Mouse (Mus musculus): ENCODE data around the gene Pnpla7. TPM values are rescaled to one million over a fixed set of nuclear protein-coding genes. Genes with fewer than 3 reads are reported as not detected.
A peak's percentile ranks its signal among the peaks of the same experiment; 100 is the strongest.

Gene Pnpla7
- total RNA-seq, 2 experiments from 2014 or later = 18.0 to 19.3 TPM

DNA sequence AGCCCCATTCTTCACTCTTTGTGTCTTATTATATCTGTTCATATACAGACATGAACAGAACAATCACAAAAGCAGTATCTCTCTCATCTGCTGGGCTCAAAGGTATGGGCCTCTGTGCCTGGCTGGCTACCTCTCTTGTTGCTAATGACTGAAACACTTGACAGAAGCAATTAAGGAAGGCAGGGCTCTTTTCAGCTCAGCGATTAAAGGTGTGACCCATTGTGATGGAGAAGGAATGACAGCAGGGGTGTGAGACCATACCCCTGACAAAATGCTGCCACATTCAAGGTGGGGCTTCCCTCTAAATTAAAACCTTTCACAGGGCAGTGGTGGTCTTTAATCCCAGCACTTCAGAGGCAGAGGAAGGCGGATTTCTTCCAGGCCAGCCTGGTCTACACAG is 11.9 kb downstream of the Pnpla7 start:
- DNase-seq = no peak

DNA sequence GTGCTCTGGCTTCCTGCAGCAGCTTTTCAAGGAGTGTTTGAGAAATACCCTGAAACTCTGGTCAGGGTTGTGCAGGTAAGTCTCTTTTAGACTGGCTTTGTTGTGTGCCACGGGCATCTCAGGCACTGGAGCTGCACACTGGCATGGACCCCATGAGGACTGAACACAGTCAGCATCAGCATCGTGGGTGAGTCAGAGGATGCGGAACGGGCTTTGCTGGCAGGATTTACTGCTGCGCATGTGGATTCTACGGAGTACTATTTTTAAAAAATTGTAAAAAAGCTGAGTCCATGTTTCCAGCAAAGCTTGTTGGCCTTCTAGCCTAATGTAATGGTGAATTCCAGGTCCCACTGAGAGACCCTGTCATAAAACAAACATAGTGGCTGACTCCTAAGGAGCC is 19.5 kb downstream of the Pnpla7 start:
- DNase-seq = no peak

DNA sequence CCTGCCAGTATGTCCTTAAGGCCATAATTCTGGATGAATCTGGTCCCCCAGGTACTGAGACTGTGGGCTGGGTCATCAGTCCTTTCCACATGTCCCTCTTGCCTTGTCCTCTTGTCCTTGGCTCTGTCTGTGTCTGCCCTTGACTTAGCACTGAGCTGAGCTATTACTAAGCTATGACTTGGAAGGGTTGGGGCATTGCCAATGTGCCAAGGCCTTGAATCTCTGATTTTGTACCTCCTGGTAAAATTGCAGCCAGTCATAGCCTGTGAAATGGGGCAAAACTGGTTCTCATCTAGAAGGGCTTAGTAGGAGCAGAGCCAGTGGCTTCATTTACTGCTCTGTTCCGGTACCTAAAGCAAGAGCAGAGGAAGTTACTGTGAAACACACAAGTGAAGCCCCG is 20.6 kb downstream of the Pnpla7 start:
- no peak for DNase-seq

DNA sequence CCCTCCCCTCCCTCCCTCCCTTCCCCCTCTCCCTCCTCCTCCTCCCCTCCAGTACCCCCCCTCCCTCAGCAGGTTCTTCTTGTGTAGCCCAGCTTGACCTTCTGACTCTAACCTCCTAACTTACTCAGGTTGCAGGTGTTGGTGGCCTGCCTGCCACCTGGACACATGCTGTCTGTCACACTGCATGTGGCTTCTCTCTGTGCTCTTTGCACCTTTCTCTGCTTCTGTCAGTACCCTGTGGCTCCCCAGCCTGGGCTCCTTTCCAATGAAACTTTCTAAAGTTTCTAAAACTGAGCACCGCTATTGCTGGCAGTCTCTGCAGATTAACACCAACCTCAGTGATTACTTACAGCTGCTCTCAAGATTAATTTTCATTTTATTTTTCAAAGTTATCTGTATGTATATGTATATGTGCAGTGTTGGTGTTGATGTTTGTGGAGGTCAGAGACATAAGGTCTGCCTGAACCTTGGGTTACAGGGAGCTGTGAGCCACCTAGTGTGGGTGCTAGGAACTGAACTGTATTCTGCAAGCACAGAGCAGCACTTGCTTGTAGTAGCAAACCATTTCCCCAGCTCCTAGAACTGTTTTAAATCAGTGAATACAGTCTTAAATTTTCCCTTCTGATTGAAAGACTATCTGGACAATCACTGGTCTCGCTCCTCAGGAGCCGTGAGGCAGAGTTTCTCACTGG is 24.9 kb downstream of the Pnpla7 start:
- DNase-seq = peak; percentile 29

DNA sequence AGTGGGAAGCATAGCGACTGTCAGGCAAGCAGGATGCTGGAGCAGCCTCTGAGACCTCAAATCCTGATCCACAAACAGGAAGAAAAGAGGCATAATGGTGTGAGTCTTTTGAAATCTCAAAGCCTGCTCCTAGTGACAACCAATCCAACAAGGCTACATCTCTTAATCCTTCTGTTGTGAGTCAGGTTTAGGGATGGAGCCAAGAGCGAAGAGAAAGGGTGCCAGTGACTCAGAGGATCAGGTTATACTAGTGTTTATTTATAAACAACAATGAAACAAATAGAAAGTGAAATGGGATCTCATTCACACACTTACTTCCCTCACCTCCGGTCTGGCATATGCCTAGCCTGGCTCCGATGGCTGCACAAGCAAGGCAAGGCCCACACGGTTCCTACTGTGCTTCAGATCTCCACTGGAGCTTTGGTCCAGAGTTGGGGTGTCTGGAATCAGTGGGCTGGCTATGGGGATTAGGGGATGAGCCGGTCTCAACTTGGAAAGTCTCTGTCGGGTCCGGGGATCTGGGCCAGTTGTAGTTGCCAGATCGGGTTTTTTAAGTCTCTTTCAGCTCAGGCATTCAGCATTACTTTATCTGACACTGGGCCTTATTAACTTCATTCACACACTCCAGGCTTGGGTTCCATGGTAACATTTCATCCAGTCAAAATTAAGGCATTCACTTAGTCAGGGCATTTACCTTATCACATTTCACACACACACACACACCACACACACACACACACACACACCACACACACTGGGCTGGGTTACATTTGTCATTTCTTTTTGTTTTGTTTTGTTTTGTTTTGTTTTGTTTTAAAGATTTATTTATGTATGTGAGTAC is 28.3 kb downstream of the Pnpla7 start:
- DNase-seq = no peak

DNA sequence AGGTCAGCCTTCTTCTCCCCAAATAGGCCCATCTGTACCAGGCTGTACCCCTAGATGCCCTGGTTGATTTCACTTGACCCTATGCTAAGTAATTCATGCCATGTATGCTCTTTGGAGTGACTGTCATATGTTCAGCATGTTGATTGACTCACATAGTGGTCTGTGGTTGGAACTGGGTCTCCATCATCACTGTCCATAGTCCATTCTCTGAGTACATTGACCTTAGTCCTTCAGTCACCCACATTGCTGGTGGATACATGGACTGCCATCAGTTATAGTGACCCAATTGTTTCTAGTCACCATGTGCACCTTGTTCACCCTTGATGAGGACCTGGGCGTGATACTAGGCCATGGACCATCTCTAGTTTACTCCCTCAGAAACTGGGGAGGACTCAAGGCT is 30.9 kb downstream of the Pnpla7 start:
- DNase-seq = no peak

DNA sequence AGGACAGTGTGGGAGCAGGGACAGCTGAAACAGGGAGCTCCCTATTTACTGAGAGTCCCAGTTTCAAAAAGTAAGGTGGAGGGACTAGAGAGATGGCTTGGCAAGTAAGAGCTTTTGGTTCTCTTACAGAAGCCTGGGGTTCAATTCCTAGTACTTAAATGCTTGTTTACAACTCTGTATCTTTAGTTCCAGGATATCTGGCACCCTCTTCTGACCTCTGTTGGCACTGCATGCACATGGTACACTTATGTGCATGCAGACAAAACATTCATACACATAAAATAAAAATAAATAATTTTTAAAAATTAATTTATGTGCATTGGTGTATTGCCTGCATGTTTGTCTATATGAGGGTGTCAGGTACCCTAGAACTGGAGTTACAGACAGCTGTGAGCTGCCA is 32.4 kb downstream of the Pnpla7 start:
- no peak for DNase-seq

DNA sequence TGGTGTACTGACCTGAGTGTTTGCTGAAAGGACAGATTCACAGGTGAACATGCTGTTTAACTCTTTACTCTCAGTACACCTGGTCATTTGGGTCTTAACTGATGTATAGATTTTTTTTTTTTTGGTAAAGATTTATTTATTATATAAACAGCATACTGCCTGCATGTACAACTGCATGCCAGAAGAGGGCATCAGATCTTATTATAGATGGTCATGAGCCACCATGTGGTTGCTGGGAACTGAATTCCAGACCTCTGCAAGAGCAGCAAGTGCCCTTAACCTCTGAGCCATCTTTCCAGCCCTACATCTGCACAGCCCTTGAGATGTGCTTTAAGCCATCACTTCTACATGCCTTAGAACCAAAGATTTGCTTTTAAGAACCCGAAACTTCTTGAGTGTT is 46.8 kb downstream of the Pnpla7 start:
- no peak for DNase-seq

DNA sequence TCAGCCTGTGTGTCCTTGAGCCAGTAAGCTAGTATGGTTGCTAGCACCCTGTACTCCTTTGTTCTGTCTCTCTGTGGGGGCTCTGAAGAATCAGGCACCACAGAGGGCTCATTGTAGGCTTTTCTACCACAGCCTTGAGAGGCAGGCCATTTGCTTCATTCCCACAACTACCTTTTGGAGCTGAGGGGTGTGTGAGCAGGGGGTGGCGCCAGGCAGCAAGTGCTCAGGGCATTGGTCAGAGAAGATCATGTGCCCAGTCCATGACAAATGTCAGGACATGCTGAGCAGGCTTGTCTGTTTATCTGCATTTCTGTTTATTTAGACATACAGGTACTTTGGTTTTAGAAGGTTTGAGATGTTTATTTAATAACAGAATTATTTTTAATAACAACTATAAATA is 49.3 kb downstream of the Pnpla7 start:
- DNase-seq = no peak

DNA sequence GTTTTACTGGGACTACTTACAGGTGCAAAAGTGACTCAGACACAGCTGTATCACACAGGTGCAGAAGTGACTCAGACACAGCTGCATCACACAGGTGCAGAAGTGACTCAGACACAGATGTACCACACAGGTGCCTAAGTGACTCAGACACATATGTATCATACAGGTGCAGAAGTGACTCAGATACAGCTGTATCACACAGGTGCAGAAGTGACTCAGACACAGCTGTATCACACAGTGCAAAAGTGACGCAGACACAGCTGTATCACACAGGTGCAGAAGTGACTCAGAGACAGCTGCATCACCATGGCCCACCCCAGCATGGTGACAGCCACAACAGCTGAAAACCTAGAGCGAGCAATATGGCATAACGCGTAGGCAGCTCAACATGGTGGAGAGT is 59.2 kb downstream of the Pnpla7 start:
- DNase-seq = no peak

DNA sequence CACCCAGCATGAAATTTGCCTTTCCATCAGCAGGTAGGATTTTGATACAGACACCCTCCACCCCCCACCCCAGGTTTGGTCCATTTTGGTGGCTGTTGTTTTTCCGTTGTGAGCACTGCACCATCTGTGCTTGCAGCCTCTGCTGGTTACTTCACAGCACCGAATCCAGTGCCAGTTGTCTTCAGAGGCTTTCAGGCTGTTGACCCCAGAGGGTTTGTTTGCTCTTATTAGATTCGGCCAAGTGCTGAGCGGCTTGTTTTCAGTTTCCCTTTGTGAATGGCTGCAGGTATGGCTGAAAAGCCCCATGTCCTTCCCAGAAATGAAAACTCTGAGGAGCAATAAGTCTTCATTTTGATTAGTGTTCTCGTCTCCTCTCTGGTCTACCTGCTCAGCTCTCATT is 64.3 kb downstream of the Pnpla7 start:
- DNase-seq = no peak

DNA sequence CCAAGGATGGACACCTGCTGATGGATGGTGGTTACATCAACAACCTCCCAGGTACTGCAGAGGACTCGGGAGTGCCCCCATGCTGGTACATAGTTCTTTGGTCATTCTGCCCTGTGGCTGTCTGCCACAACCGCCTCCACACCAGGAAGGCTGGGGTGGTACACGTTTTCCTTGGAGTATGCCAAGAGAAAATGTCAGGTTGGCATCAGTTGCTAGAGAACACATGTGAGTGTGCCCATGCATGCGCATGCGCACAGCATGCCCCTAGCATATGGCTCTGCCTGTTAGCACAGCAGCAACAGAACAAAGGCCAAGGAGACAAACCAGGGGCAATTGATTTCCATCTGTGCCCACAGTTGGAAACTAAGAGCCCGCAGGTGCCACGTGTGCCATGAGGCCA is 75.1 kb downstream of the Pnpla7 start:
- DNase-seq = no peak

DNA sequence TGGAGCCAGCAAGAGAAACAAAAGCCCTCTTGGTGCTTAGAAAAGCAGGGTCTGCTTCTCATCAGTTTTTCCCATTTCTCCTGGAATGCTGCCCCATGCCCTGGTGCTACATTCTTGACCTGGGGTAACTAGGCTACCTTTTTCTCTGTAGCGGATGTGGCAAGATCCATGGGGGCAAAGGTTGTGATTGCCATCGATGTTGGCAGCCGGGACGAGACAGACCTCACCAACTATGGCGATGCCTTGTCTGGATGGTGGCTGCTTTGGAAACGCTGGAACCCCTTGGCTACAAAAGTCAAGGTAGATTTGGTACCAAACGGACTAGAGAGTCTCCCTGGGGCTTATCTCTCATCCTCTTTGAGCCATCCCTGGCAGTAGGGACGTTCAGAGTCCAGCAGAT is 75.6 kb downstream of the Pnpla7 start:
- no peak for DNase-seq

DNA sequence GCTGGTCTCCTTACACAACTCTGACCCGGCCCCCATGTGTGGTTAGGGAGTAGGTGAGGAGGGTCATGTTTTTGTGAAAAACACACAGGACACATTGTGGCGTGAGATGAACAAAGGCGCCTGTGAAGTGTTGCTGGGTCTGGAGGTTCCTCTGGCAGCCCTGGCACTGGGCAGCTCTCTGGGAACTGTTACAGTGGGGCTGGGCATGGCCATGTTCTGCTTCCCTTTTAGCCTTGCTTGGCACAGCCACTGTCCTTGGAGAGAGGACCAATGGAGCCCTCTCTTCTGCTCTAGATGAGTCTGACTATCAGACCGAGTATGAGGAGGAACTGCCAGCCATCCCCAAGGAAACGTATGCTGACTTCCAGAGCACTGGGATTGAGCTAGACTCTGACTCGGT is 77.3 kb downstream of the Pnpla7 start:
- no peak for DNase-seq

DNA sequence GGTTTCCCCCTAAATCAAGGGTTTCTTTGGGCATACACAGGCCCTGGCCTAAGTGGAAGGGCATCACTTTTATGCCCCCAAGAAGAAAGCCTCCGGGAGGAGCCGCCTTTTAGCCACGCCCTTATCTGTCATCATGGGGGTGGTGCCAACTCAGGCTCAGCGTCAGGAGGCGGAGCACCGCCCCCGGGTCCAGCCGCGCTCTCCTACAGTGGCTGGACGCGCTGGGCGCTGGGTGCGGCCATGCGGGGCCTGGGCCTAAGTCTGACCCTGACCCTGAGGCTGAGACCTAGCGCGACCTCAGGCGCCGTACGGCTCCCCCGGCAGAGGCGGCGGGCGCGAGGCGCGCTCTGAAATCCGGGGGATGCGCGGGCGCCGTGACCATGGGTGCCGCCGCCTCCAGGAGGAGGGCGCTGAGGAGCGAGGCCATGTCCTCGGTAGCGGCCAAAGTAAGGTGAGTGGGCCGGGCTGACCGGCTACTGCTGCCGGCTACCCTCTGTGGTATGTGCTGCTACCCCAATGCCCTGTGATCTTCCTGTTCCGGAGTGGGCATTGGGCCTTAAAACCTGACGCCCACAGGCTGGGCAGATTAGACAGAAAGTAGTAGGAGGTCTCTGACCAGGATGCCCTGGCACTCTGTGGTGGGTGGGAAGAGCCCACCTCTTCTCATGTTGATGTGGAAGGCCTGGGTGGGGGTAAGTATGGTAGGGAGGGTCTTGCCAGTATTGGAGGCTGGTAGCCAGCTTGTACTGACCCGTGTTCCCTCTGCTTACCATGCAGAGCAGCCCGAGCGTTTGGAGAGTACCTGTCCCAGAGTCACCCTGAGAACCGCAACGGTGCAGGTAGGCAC is 78.6 kb downstream of the Pnpla7 start, which contains the start of gene Nsmf:
Gene Nsmf, plus strand, starts transcription at position 135 of the 847 bp plus-strand sequence.
- peak; percentile 93 for DNase-seq

DNA sequence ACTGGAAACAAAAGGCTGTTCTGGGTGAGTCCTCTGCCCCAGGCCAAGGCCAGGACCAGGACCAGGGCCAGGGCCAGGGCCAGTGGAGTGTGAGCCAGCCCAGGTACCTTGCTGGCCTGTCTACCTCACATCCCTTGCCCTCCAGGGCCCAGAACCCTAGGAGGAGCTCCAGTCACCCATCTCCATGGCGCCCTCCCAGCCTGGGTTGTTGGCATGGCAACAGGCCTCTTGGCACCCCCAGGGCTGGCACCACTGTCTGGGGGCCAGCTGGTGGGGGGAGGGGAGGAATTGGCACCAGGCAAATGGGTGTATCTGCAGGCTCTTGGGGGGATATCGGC is 79.2 kb downstream of the Pnpla7 start:
- DNase-seq = peak; percentile 41

DNA sequence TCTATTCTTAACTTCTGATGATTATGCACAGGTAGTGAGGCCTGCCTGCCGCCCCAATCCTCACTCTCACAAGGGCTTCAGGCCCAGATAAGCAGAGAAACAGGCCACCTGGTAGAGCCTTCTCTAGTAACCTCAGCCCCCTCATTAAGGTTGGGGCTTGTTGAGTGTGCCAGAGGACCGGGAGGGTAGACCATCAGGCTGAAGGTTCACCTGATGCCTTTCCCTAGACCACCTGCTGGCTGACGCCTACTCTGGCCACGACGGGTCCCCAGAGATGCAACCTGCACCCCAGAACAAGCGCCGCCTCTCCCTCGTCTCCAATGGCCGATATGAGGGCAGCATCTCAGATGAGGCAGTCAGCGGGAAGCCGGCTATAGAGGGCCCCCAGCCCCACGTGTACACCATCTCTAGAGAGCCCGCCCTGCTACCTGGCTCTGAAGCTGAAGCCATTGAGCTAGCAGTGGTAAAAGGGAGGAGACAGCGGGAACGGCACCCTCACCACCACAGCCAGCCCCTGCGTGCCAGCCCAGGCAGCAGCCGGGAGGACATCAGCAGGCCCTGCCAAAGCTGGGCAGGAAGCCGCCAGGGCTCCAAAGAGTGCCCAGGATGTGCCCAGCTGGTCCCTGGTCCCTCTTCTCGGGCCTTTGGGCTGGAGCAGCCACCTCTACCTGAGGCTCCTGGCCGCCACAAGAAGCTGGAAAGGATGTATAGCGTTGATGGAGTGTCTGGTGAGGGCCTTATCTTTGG is 79.7 kb downstream of the Pnpla7 start:
- DNase-seq = no peak

DNA sequence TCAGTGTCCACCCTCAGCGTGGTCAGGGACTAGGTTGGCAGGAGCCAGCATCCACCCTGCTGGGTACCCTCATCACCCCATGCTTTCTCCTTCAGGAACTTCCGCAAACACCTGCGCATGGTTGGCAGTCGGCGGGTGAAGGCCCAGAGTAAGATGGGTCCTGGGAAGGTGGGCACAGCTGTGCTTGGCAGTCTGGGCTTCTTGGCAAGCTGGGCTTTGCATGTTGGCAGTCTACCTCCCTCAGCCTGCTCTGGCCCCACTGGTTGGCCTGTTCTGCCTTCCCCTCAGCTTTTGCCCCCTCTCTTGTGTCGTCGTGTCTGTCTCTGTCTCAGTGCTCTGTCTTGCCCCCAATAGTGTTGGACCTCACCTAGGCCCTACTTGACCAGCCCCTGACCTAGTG is 83.1 kb downstream of the Pnpla7 start:
- no peak for DNase-seq

DNA sequence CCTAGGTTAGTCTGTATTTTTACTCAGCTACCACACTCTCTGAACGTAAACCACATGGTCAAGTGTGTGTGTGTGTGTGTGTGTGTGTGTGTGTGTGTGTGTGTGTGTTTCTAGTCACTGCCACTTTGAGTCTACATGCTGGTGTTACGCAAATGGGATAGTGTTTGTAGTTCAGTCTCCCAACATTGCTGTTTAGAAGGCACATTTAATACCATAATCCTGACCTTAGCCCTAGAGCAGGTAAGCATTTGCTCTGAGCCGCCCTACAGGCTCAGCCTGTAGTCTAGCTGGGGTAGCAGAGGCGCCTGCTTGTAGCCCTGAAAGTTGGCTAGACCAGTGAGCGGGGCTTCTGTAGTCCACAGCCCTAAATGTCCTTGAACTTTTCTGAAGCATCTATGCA is 87.7 kb downstream of the Pnpla7 start:
- no peak for DNase-seq

DNA sequence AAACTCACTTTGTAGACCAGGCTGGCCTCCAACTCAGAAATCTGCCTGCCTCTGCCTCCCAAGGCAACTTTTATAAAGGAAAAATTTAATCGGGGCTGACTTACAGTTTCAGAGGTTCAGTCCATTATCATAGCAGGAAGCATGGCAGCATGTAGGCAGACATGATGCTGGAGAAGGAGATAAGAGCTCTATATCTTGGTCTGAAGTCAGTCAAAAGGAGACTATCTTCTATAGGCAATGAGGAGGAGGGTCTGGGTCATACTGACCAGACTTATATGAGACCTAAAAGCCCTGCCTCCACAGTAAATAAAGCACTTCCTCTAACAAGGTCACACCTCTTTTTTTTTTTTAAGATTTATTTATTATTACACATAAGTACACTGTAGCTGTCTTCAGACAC is 88.5 kb downstream of the Pnpla7 start:
- no peak for DNase-seq

DNA sequence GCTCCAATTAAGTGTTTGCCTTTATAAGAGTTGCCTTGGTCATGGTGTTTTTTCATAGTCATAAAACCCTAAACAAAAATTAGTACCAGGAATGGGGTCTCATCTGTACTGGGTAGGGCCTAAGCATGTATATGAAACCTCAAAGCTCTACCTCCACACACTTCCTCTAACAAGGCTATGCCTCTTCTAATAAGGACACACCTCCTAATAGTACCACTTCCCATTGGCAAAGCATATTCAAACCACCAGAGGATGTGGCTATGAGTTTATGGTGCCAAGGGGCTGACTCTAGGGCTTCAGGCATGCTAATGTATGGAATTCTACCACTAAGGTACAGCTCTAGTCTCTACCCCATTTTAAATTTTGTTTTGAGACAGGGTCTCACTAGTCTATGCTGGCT is 89.7 kb downstream of the Pnpla7 start:
- no peak for DNase-seq

DNA sequence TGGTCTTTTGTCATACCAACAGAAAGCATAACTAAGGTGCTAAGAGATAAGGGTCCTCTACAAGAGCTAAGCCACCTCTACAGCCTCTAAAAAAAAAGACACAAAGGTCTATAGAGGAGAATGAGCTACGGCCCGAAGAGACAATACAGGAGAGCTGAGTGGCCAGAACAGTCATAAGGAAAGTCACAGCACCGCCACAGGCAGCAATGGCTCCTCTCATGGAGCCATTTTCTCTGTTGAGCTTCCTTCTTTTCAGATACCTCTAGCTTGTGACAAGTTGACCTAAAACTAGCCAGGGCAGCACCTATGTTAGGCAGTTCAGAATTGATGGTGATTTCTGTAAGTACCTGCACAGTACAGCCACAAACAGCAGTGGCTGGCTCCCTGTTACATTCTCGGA is 90.7 kb downstream of the Pnpla7 start:
- DNase-seq = no peak

All from gastrocnemius, postnatal 10 days (tissue).